Mouse (Mus musculus): ENCODE data around the gene Mapk8ip1. TPM values are rescaled to one million over a fixed set of nuclear protein-coding genes. Genes with fewer than 3 reads are reported as not detected.

The Mapk8ip1 gene
- 21.2 and 22.8 TPM in 2 replicates for total RNA-seq (2021)
- long read RNA-seq, experiment 1, transcript Mapk8ip1-201 (12 exons, 2,930 nt), result major isoform, 5 of 25 reads
- long read RNA-seq, experiment 1, transcript Mapk8ip1-202 (12 exons, 3,274 nt), result major isoform, 5 of 25 reads
- long read RNA-seq, experiment 1, partial matches to known transcripts, result 10 of 25 reads
- long read RNA-seq, experiment 1, other reads (novel, unspliced or antisense), result 5 of 25 reads
- long read RNA-seq, experiment 2, transcript Mapk8ip1-201 (12 exons, 2,930 nt), result major isoform, 6 of 15 reads
- long read RNA-seq, experiment 2, partial matches to known transcripts, result 9 of 15 reads
- long read RNA-seq, experiment 2, other reads (novel, unspliced or antisense), result 0 of 15 reads

DNA sequence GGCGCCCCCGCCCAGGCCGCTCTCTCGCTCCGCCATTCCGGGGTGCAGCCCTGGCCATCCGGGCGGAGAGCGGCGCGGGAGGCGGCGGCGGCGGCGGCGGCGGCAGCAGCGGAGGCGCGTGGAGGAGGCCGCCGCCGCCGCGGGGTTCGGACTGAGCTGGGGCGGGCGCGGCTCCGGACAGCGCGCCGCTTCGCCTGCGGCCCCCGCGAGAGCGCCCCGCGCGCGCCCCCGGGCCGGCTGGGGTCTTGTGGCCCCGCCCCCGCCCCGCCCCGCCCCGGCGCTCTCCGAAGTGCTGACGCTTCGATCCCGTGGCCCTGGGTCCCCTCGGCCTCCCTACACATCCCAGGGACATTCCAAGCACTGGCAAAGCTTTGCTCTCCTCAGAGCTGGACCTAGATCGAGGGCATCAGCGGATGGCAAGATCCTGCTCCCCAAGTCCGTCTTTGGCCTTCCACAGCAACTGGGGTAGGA is at the start of gene Mapk8ip1:
TSS of gene Mapk8ip1 (minus strand) at position 173 of the 471 bp plus-strand sequence.
- DNase-seq, result peak; percentile 53

DNA sequence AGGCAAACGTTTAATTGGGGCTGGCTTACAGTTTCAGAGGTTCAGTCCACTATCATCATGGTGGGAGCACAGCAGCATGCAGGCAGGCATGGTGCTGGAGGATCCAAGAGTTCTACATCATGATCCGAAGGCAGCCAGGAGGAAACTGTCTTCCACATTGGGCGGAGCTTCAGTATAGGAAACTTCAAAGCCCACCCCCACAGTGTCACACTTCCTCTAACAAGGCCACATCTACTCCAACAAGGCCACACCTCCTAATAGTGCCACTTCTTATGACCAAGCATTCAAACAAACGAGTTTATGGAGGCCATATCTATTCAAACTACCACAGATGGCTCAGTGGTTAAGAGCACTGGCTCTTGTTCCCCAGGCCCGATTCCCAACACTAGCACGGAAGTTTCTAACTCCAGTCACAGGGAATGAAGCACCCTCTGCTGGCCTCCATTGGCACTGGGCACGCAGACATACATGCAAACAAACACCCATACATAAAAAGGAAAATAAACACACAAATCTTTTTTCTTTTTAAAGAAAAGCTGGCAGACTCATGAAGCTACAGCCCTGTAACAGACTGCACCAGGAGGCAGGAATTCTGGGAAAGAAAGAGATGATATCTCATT is 46.2 kb upstream of the Mapk8ip1 start:
- no peak for DNase-seq

DNA sequence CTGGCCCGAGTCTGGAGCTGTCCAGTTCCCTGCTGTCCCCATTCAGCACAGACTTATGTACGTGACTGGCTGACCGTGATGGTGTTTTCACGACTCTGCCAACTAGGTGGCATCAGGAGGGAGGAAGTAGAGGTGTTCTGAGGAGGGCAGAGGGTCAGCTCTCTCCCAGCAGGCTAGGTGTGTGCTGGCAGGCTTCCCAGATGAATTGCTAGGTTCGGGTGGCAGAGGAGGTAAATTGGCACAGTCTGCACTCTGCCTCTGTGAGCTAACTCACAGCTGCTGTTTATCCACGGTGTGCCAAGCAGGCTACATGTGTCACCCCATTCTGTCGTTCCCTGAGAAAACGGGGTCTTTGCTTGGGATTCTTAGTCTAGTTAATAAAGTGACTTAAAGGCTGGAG is 45.6 kb upstream of the Mapk8ip1 start:
- DNase-seq, result no peak

DNA sequence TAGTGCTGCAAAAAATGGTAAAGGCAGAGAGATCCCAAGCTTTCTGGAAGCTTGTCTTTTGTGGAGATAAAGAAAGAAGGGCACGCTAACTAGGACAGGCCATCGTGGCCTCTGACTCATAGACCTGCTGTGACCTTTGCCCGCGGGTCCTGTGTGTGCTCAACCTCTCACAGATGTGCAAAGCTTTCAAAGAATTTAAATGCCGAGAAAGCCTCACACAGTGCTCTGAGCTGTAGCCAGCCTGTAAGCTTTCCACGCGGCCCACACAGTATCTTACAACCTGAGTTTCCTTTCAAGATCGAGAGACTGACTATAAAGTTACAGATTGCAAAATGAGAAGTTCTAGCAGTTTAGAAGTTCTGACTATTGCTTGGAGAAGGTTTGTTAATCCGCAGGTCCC is 44.8 kb upstream of the Mapk8ip1 start:
- DNase-seq, result no peak

DNA sequence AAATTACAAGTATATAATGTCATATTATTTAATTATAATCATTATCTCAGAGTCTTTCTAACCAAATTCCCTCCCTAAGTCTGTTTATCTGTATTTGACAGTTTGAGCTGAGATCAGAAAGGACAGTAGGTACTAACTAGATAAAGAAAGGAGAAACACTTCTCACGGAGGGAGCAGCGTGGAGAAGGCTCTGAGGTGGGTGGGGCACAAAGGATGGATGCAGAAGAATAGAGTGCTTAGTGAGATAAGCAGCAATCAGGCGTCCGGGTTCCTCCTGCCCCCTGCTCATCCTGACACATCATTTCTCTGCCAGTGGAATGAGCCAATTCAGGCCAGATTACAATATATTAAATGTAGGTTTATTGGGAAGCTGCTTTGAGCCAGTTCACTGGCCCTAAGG is 43.3 kb upstream of the Mapk8ip1 start:
- DNase-seq, result no peak

DNA sequence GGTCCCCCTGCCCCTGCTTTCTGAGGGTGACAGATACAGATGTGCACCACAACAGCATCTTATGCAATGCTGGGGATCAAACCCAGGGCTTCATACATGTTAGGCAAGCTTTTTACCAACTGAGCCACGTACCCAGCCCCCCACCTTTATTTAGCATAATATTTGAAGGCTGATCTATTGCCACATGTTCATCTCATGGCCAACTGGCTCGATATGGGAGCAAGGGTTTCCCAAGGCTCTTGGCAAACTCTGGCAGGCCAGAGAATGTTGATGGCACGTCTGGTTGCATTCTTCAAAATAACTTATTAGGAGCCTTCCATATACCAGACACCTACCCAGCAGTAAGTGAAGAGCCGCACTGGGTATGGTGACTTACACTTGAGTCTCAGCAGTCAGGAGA is 42.2 kb upstream of the Mapk8ip1 start:
- peak; percentile 47 for DNase-seq

DNA sequence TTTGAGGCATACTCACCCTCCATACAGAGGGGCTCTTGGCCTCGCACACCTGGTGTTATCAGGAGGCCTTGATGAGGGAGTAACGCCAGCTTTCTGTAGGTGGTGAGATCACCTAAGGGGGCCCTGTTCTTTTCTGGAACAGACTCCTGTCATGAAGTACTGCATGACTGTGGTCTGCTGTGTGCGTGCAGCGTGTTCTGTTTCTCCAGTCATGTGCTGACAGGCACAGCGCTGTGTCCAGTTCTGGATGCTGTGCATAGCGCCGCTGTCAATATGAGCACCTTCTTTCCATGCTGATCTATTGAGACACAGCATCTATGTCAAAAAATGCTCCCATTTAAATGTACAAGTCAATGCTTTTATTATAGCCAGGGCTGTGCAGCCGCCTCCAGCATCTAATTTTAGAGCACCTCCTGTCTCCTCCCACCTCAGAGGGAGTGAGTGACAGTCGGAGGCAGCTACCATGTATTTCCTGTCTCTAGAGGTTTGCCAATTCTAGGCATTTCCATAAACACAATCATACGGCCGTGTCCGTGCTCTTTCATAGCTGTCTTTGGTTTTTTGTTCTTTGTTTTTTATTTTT is 41.4 kb upstream of the Mapk8ip1 start:
- no peak for DNase-seq

DNA sequence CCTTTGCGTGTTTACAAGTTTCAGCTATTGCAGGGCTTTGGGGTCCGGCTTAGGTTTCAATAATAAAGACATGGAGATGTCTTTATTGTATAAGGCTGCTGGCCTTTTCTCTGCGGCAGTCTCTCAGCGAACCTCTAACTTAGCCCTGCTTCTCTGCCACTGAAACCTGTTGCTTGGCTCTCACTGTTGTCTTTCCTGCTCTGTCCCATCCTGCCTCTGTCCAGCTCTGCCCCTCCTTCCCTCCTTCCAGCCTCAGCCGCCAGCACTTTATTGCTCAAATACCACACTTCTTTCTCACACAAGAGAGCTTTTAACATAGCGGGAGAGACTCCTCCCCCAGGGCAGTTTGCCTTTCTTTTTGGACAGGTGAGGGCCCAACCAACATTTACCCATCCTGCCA is 39.4 kb upstream of the Mapk8ip1 start:
- no peak for DNase-seq

DNA sequence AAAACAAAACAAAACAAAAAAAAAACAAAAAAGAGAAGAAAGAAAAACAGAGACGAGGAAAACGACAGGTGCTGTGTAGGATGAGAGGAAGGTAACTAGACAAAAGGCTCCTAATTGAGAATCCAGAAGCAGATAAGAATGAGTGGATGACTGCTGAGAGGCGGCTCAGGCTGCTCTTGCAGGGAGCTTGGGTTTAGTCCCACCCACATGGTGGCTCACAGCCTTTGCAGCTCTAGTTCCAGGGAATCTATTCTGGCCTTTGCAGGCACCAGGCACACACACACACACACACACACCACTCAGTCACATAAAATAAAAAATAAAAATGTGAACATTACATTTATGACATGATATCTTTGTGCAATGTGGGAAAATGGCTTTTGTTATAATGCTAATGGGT is 37.5 kb upstream of the Mapk8ip1 start:
- DNase-seq, result no peak

DNA sequence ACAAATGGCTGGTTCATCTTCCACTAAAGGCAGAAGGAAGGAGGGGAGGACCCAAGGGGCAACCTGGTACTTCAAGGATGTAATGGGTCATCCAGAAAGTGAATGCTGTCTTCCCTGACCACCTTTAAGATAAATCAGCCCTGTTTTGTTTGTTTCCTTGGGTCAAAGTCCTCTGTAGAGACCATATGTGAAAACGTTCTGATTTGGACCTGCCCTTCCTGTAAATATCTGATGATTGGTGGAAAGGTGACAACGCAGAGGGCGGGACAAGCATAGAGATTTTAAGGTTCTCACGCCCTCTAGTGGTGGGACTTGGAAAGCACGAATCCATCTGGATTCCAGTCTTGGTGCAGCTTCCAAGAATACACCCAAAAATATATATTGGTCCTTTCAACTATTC is 36.8 kb upstream of the Mapk8ip1 start:
- peak; percentile 88 for DNase-seq

DNA sequence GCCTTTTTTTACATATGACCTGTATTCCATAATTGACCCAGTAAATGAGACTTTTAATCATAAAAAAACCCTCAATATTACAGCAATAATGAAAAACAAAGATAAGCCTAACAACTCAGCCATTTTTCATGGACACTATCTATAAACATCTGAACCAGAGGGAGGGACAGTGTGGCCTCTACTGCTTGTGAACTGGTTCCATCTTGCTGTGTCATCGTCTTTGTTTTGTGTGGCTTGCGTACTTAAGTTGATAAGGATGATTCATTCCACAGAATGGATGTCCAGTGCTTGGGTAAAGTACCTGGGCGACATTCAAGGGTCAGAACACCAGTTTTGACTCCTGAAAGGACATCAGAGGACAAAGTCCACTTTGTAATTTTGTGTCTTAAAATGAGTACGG is 36.3 kb upstream of the Mapk8ip1 start:
- DNase-seq, result no peak

DNA sequence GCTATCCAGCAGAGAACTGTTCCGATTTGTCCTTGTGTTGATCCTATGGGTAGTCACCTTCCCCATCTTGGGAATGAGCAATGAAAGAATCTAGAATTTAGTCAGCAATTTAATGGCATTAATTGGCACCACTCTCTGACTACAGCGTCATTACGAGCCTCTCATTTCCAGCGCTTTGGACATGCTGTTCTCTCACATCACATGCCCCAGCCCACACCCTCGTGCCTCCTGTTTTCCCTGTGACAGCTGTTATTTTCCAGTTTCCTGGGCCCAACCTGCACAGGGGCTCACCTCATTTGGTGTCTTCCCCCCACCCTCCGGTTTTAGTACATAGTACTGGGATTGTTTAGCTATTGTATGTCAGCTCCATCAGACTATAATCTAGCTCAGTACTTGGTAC is 34.0 kb upstream of the Mapk8ip1 start:
- no peak for DNase-seq

DNA sequence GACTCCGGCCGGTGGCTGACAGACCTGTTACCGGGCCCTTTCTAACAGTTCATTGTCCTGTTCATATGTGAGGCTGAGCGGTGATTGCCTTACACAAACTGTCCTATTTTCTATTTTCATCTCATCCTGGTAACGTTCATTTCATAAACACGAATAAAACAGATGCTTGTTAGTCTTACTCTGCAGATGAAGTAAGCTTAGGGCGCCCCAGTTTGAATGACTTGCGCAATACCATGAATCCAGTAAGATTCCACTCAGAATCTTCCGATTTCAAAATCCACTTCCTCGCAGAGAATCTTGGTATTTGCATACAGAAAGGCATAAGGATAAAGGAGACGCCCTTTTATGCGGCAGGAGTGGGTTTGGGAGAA is 33.3 kb upstream of the Mapk8ip1 start:
- DNase-seq, result peak; percentile 31

DNA sequence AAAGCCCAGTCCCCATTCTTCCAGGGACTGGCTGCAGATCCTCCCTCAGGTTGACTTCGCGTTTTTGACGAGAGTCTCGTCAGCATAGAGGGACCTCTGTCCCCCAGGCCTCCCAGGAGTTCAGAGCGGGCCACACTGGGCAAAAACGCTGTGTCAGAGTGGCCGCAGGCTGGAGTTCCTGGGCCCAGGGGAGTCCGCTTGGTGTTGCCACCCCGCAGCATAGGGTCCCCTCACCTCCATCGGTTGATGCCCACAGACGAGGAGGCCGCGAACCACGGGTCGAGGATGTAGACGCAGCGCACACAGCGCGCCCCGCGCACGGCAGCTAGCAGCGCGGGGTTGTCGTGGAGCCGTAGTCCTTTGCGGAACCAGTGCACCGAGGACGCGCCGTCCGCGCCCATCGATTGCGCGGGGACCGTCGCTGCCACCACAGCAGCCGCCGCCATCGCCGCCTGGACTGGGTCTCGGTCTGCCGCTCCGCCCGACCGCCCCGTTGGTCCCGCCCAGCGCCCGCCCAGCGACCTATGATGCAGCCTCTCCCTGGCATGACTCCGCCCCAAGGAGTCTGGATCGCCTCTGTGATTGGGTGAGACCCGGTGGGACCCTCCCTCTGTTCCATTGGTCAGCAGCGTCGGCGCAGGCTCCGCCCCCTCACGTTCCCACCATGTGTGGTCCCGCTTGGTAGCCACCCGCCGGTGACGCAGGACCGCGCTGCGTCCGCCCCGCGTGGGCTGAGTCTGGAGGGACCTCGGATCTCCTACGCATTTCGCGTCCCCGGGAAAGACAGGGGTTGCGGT is 32.7 kb upstream of the Mapk8ip1 start, which contains the start of gene Cry2:
TSS of gene Cry2 (minus strand) at position 466 of the 797 bp plus-strand sequence.
- peak; percentile 99 for DNase-seq

DNA sequence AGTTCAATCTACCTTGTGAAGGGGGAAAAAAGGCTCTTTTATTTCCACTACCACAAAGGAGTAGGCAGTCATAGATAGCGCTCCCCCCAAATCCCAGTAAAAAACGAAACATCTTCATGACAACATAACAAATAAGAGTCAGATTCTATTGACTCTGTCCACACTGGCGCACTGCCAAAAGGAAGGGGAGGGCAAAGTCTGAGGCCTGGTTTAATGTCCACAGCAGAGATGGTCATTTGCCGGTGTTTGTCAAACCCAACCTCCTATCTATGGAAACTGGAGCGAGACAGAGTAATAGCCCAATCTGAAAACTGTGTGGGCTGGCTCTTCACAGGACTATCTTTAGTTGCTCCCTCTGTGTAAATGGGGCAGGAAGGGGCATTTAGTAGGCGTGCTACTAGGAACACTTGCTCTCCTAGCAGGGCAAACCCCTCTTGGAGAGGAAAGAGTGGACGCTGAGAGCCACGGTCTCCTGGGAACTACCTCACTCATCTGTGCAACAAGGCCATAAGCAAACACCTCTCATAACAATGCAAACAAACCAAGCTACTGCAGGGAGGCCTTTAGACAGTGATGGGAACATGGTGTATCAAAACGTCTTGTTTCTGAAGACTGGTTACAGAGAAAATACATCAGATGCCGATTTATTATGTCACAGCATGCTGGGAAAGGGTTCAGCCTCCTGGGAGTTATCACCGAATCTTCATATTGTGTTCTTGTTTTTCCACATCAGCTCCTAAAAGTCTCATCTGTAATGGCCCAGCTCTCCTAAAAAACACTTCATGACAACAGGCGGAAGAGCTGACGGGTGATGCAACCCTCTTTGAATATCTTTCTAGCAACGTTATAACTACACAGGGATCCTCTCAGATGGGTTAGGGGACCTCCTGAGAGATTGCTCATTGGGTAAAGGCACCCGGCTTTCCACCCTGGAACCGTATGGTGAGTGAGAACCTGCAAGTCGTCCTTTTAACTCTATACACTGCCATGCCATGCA is 31.5 kb upstream of the Mapk8ip1 start:
- DNase-seq, result peak; percentile 81

DNA sequence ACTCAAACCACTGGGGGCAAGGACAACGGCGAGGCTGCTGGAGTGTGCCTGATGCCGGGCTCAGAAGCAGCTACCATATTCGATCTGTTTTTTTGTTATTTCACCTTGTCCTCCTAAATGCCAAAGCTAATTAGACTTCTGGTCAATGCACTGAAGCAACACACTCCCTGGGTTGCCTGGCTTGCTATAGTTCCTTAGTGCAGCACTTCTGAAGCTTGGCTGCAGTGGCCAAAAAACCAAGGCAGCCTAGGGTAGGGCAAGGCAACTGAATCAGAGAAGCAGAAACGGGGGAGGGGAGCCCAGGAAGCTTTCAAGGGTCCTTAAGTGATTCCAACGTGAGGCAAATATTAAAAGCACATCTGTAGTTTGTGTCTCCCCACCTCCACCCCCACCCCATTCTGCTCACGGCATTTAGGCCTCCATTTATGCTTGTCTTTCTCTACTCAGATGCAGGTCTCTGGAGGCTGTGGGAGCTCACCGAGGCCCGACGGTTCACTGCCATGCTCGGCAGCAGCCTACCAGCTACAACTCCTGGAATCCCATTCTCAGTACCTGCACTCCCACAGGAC is 30.6 kb upstream of the Mapk8ip1 start:
- no peak for DNase-seq

DNA sequence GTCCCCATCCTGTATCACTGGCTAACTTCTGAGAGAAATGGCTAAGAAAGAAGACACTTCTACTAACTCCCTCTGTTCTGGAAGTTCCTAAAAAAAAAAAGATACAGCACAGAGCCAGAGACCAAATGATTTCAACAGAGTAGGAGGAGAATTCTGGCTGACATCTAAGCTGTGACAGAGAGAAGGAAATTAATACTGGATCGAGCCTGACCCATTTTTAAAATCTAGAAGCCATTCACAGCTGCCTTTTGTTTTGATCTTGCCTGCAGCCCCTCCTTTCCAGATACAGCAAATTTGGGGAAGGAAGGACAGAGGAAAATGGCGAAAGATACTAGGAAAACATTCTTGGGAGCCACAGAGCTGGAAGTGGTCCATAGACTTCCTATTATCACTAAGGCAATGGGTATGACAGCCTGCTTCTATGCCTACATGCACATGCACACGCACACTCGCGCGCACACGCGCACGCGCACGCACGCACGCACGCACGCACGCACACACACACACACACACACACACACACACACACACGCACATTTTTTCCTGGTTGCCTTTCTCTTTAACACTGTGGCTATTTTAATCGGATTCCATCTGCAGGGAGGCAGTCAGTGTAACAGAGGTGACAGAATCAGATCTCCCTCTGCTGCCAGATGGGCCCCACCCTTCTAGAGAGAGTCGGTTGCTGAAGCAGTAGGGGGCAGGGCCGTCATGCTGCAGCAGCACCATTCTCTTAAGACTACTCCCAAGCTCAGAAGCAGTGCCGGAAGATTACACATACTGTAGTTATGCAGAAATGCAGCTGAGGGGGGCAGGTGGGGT is 29.9 kb upstream of the Mapk8ip1 start:
- peak; percentile 73 for DNase-seq

DNA sequence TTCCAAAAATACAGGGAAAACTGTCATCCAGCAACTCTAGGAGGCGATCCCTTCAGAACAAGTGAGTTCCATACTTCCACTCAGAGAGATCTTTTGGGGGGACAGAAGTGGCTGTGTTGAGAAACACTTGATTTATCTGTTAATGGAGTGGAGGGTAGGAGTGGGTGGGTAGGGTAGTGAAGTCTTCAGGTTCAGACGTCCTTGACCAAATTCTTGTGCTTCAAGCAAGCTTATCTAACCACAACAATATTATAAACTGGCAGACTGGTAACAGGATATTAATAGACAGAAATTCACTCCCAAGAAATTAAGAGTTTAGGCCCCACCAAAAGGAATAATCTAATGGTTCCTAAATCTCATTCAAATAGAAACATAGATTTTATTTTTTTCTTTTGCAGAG is 29.0 kb upstream of the Mapk8ip1 start:
- DNase-seq, result no peak

DNA sequence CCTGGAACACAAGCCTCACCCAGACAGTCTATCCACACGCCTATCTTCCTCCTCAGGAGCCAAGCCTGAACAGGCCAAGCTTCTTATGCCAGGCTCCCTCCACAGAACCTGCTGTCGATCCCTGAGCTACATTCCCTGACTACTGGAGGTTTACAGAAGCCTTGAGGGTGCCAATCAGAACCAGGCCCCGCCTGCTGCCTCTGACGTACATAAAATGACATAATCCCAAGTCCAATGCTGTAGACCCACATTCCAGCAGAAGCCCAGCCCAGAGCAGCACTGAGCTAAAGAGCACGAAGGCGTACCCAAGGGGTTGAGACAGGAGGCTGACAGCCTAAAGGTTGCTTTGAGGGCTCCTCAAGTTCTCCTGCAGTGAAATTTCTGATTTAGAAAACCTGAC is 26.8 kb upstream of the Mapk8ip1 start:
- peak; percentile 87 for DNase-seq

DNA sequence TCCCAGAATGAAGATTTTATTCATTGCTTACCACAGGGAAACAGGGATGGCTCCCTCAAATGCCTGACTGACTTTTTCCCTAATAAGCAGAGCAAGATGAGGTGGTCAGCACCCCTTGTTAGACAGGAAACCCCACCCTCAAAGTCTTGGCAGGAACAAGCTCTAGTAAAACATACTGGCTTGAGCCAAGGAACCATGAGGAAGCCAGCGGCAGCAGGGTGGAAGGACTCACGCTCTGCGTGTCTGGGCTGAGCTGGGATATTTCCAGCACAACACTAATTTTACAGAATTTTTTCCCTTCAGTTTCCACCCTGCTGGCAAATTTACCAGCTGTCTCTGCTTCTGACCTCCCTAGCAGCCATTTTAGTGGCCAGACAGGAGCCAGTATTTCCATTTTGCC is 25.4 kb upstream of the Mapk8ip1 start:
- no peak for DNase-seq

All from adrenal gland, postnatal 14 days (tissue).